Mouse (Mus musculus): Measurements from ENCODE around the gene Tmem243. TPM values are rescaled to one million over a fixed set of nuclear protein-coding genes. Genes with fewer than 3 reads are reported as not detected.

Gene Tmem243
- polyA plus RNA-seq, 1 experiment from 2014 or later: 19.7 TPM

DNA sequence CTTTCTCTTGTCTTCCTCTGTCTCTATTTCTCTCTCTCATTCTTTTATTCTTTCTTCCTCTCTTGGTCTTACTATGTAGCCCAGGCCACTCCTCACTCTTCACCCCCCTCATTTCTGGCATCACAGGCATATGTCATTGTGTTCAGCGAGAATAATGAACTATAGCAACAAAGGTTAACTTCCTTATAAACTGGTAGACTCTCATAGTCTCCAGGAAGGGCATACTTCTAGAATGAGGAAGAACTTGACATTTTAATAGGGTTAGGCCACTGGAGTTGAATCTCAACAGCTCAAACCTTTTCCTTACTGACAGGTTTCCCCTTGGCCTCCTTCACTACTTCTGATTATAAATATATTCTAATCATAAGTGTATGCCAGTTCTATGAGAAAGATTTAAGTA, 86.0 kb downstream of the Tmem243 start:
- Histone ChIP-seq H3K9ac (ENCODE audit: low read length) (no peak overlapping the region), H3K36me3 (ENCODE audit: control insufficient read depth, insufficient read depth, low read length) (no peaks in the 10 kb centered on the region), H3K27me3 (ENCODE audit: control insufficient read depth, insufficient read depth, low read length) (no peaks in the 10 kb centered on the region), H3K27ac (ENCODE audit: low read depth, low read length) (no peak overlapping the region), H3K4me2 (ENCODE audit: low read depth) (no peak overlapping the region), H3K4me3 (ENCODE audit: low read depth, low read length) (no peak overlapping the region), H3K9me3 (ENCODE audit: control insufficient read depth, low read length) (no peaks in the 10 kb centered on the region), H3K4me1 (ENCODE audit: control insufficient read depth, insufficient read depth, low read length) (no peaks in the 10 kb centered on the region)
- ATAC-seq (ENCODE audit: insufficient read depth, low FRiP score, low TSS enrichment) (no peak), DNase-seq (ENCODE audit: low spot score) (no peak)
- WGBS: 79% methylated on average over 1 of the region's 1 CpGs

Other genes with a start within 250 kb of the Tmem243 start
- 0.32 and 0.62 TPM in 2 replicates for gene Abcb4, start 207.0 kb upstream of the Tmem243 start, polyA plus RNA-seq (2014; fragmentation: Nextera tagmentation; extraction: Ambion mirVana)
- 35.9 and 39.0 TPM in 2 replicates for gene Crot, start 103.3 kb upstream of the Tmem243 start, polyA plus RNA-seq (2014; fragmentation: Nextera tagmentation; extraction: Ambion mirVana)
- 74.1 and 75.0 TPM in 2 replicates for gene Dmtf1, start 61.1 kb downstream of the Tmem243 start, polyA plus RNA-seq (2014; fragmentation: Nextera tagmentation; extraction: Ambion mirVana)
- 10.1 and 10.3 TPM in 2 replicates for gene 9330182L06Rik, start 165.4 kb downstream of the Tmem243 start, polyA plus RNA-seq (2014; fragmentation: Nextera tagmentation; extraction: Ambion mirVana)